Mouse (Mus musculus) hematopoietic stem cell, adult 5-6 weeks (primary cell): ENCODE results near the gene Cacna1h. TPM values are rescaled to one million over a fixed set of nuclear protein-coding genes. Genes with fewer than 3 reads are reported as not detected.
A peak's percentile ranks its signal among the peaks of the same experiment; 100 is the strongest.

Source experiments
- ATAC-seq, 2 experiments: fragments of 125-278 bp in 1 of 2; replicated peaks in 1 of 2; 2 replicates each; pipeline ENCODE4 v1.8.0; 2016 to 2017; ENCODE audit warnings: inconsistent platforms in 2 of 2, mild to moderate bottlenecking in 2 of 2, moderate number of reproducible peaks in 2 of 2, low read depth in 1 of 2, moderate TSS enrichment in 1 of 2; ENCODE audit not compliant: low FRiP score in 2 of 2, poor library complexity in 2 of 2, severe bottlenecking in 2 of 2, insufficient read depth in 1 of 2, low TSS enrichment in 1 of 2
- total RNA-seq: library from RNA; stranded (forward); fragments of 172-1452, 232-1000 nt; gene quantifications from 2 replicates; pipeline ENCODE4 v1.2.3, GENCODE M21; 2017

Cacna1h gene
- total RNA-seq, 1 experiment from 2014 or later = 0.74 TPM

GRCm38 (mm10) chr17:25416219-25416618 lies 17.4 kb downstream of the Cacna1h start:
- ATAC-seq = no peak

- no peak for ATAC-seq
These were observed 18.1 kb downstream of the Cacna1h start for GRCm38 (mm10) chr17:25415421-25415913.

- ATAC-seq = no peak
These were observed 18.7 kb downstream of the Cacna1h start for GRCm38 (mm10) chr17:25414917-25415316.

GRCm38 (mm10) chr17:25414209-25414608 lies 19.4 kb downstream of the Cacna1h start:
- no peak for ATAC-seq

- no peak for ATAC-seq
These were observed 22.3 kb downstream of the Cacna1h start for GRCm38 (mm10) chr17:25411251-25411650.

GRCm38 (mm10) chr17:25410786-25411185 lies 22.8 kb downstream of the Cacna1h start:
- ATAC-seq = no peak

- ATAC-seq = no peak
These were observed 23.4 kb downstream of the Cacna1h start for GRCm38 (mm10) chr17:25410180-25410579.

- ATAC-seq = no peak
These were observed 24.0 kb downstream of the Cacna1h start for GRCm38 (mm10) chr17:25409621-25410020.

GRCm38 (mm10) chr17:25408302-25408999 lies 25.1 kb downstream of the Cacna1h start:
- ATAC-seq = no peak

- ATAC-seq = no peak
These were observed 26.2 kb downstream of the Cacna1h start for GRCm38 (mm10) chr17:25407352-25407751.

GRCm38 (mm10) chr17:25406011-25406441 lies 27.6 kb downstream of the Cacna1h start:
- ATAC-seq = no peak

- ATAC-seq = no peak
These were observed 28.2 kb downstream of the Cacna1h start for GRCm38 (mm10) chr17:25405224-25405895.

GRCm38 (mm10) chr17:25404190-25404589 lies 29.4 kb downstream of the Cacna1h start:
- ATAC-seq = no peak

GRCm38 (mm10) chr17:25402224-25402623 lies 31.4 kb downstream of the Cacna1h start:
- no peak for ATAC-seq

- no peak for ATAC-seq
These were observed 32.1 kb downstream of the Cacna1h start for GRCm38 (mm10) chr17:25401491-25401890.

GRCm38 (mm10) chr17:25400443-25400842 lies 33.1 kb downstream of the Cacna1h start:
- peak in 1 of 2 experiments; percentile 59; a peak in 1 of 4 replicates for ATAC-seq

- ATAC-seq = no peak
These were observed 35.1 kb downstream of the Cacna1h start for GRCm38 (mm10) chr17:25398520-25398838.

- ATAC-seq = peak; percentile 53 to 68; a peak in 2 of 4 replicates
These were observed 35.6 kb downstream of the Cacna1h start for GRCm38 (mm10) chr17:25397804-25398519.
